Mouse (Mus musculus): ENCODE measurements at regions not wholly inside any gene's neighbourhood (a gene's known extent, or its start where the extent isn't known, plus 50 kb on each side); places are given as distances from the start of the nearest gene placed in this dataset.

- DNase-seq, result no peak
- intact Hi-C loops (cut with DNase I), result loop anchor here (5.0 to 10.0 kb wide), 3 partner anchors 440 to 650 kb away; partner anchors contain the start of gene Tbl1xr1
These were observed 581.5 kb upstream of the Tbl1xr1 start for GRCm38 (mm10) chr3:21494904-21495303.

- intact Hi-C loops (cut with DNase I), result loop anchor here (5.0 to 10.0 kb wide), 3 partner anchors 439 to 649 kb away; partner anchors contain the start of gene Tbl1xr1
- DNase-seq, result no peak
These were observed 580.8 kb upstream of the Tbl1xr1 start for GRCm38 (mm10) chr3:21495651-21496050.

GRCm38 (mm10) chr3:21496166-21496565, 580.3 kb upstream of the Tbl1xr1 start:
- no peak for DNase-seq
- intact Hi-C loops (cut with DNase I), result loop anchor here (5.0 to 10.0 kb wide), 3 partner anchors 439 to 649 kb away; partner anchors contain the start of gene Tbl1xr1

GRCm38 (mm10) chr3:21497011-21497410, 579.4 kb upstream of the Tbl1xr1 start:
- peak; percentile 28 to 47 for DNase-seq
- intact Hi-C loops (cut with DNase I), result loop anchor here (5.0 to 10.0 kb wide), 3 partner anchors 438 to 648 kb away; partner anchors contain the start of gene Tbl1xr1

GRCm38 (mm10) chr3:21507655-21508054, 568.8 kb upstream of the Tbl1xr1 start:
- intact Hi-C loops (cut with DNase I), result no loop called here

GRCm38 (mm10) chr3:21512081-21512480, 564.4 kb upstream of the Tbl1xr1 start:
- intact Hi-C loops (cut with DNase I), result no loop called here
- DNase-seq, result no peak

More at GRCm38 (mm10) chr3:21507655-21508054, 568.8 kb upstream of the Tbl1xr1 start:
- no peak for DNase-seq

GRCm38 (mm10) chr3:21524426-21524937, 552.0 kb upstream of the Tbl1xr1 start:
- peak; percentile 25 to 33 for DNase-seq
- intact Hi-C loops (cut with DNase I), result no loop called here

- intact Hi-C loops (cut with DNase I), result loop anchor here (5.0 kb wide), 1 partner anchor 111 kb away; no protein-coding TSS in a partner anchor
- no peak for DNase-seq
These were observed 545.6 kb upstream of the Tbl1xr1 start for GRCm38 (mm10) chr3:21530862-21531261.

- intact Hi-C loops (cut with DNase I), result no loop called here
- no peak for DNase-seq
These were observed 537.3 kb upstream of the Tbl1xr1 start for GRCm38 (mm10) chr3:21539138-21539537.

GRCm38 (mm10) chr3:21544456-21544855, 532.0 kb upstream of the Tbl1xr1 start:
- intact Hi-C loops (cut with DNase I), result no loop called here
- DNase-seq, result no peak

GRCm38 (mm10) chr3:21545156-21545893, 531.1 kb upstream of the Tbl1xr1 start:
- intact Hi-C loops (cut with DNase I), result no loop called here
- no peak for DNase-seq

- intact Hi-C loops (cut with DNase I), result no loop called here
- DNase-seq, result no peak
These were observed 530.0 kb upstream of the Tbl1xr1 start for GRCm38 (mm10) chr3:21546411-21546810.

- no peak for DNase-seq
- intact Hi-C loops (cut with DNase I), result no loop called here
These were observed 526.8 kb upstream of the Tbl1xr1 start for GRCm38 (mm10) chr3:21549671-21550070.

- no peak for DNase-seq
These were observed 523.2 kb upstream of the Tbl1xr1 start for GRCm38 (mm10) chr3:21553159-21553758.

GRCm38 (mm10) chr3:21553859-21554258, 522.6 kb upstream of the Tbl1xr1 start:
- no peak for DNase-seq
- intact Hi-C loops (cut with DNase I), result no loop called here

More at GRCm38 (mm10) chr3:21553159-21553758, 523.2 kb upstream of the Tbl1xr1 start:
- intact Hi-C loops (cut with DNase I), result no loop called here

GRCm38 (mm10) chr3:21557963-21558441, 518.5 kb upstream of the Tbl1xr1 start:
- intact Hi-C loops (cut with DNase I), result no loop called here
- no peak for DNase-seq

GRCm38 (mm10) chr3:21562771-21563312, 513.6 kb upstream of the Tbl1xr1 start:
- no peak for DNase-seq
- intact Hi-C loops (cut with DNase I), result loop anchor here (5.0 to 10.0 kb wide), 3 partner anchors 298 to 512 kb away; partner anchors contain the start of gene Tbl1xr1

- DNase-seq, result no peak
These were observed 513.0 kb upstream of the Tbl1xr1 start for GRCm38 (mm10) chr3:21563454-21563853.

GRCm38 (mm10) chr3:21564211-21564781, 512.2 kb upstream of the Tbl1xr1 start:
- DNase-seq, result peak; percentile 58 to 69
- intact Hi-C loops (cut with DNase I), result loop anchor here (5.0 to 10.0 kb wide), 3 partner anchors 299 to 511 kb away; partner anchors contain the start of gene Tbl1xr1

More at GRCm38 (mm10) chr3:21563454-21563853, 513.0 kb upstream of the Tbl1xr1 start:
- intact Hi-C loops (cut with DNase I), result loop anchor here (5.0 to 10.0 kb wide), 3 partner anchors 299 to 511 kb away; partner anchors contain the start of gene Tbl1xr1

- DNase-seq, result no peak
- intact Hi-C loops (cut with DNase I), result loop anchor here (5.0 to 10.0 kb wide), 4 partner anchors 67 to 510 kb away; partner anchors contain the start of gene Tbl1xr1
These were observed 511.5 kb upstream of the Tbl1xr1 start for GRCm38 (mm10) chr3:21564847-21565485.
